Mouse (Mus musculus) macrophage (primary cell): ENCODE data around the gene Stac2. TPM values are rescaled to one million over a fixed set of nuclear protein-coding genes. Genes with fewer than 3 reads are reported as not detected.

Experiments
- H3K27ac ChIP-seq: fragments of 350-480 bp; formaldehyde crosslinking; 2 replicates; pipeline ENCODE4 v1.9.0; 2021
- H3K36me3 ChIP-seq: fragments of 350-480 bp; formaldehyde crosslinking; 2 replicates; pipeline ENCODE4 v1.9.0; 2021; ENCODE audit errors: inconsistent target
- H3K4me3 ChIP-seq: fragments of 350-480 bp; formaldehyde crosslinking; 2 replicates; pipeline ENCODE4 v1.9.0; 2021; ENCODE audit errors: inconsistent target
- H3K79me2 ChIP-seq: fragments of 350-480 bp; formaldehyde crosslinking; 2 replicates; pipeline ENCODE4 v1.9.0; 2021; ENCODE audit errors: inconsistent target
- WGBS: methylation state at CpG from one replicate; pipeline ENCODE4 v1.1.7; 2026; ENCODE audit warnings: inconsistent platforms; ENCODE audit not compliant: missing documents; 5-methylcytosine and 5-hydroxymethylcytosine counted together
- polyA plus RNA-seq: library from polyadenylated mRNA; stranded (reverse); fragments of 250-400 nt; gene quantifications from 3 replicates; pipeline ENCODE4 v1.2.4, GENCODE M21; 2018; ENCODE audit warnings: inconsistent platforms

Stac2 gene
- polyA plus RNA-seq, 1 experiment from 2014 or later, result 9.6 TPM

DNA sequence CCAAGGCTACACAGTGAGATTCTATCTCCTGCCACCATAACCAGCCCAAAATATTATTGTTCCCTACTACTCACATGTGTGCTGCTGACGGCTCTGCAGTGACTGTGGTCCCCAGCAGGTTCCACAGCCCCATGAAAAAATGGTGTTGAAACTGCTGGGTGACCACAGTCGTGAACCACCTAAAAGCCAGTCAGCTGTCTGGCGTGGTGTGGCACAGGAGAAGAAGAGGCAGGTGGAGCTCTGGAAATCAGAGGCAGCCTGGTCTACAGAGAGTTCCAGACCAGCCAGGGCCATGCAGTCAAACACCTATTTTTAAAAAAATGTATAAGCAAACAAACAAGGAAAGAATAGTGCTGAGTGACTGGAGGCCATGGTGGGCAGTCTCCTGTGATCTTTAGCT is 8.2 kb upstream of the Stac2 start:
- Histone ChIP-seq H3K4me3 (no peak overlapping the region), H3K36me3 (no peaks in the 10 kb centered on the region), H3K27ac (no peak overlapping the region), H3K79me2 (no peaks in the 10 kb centered on the region)
- WGBS, result 47% methylated on average over 3 of the region's 3 CpGs

DNA sequence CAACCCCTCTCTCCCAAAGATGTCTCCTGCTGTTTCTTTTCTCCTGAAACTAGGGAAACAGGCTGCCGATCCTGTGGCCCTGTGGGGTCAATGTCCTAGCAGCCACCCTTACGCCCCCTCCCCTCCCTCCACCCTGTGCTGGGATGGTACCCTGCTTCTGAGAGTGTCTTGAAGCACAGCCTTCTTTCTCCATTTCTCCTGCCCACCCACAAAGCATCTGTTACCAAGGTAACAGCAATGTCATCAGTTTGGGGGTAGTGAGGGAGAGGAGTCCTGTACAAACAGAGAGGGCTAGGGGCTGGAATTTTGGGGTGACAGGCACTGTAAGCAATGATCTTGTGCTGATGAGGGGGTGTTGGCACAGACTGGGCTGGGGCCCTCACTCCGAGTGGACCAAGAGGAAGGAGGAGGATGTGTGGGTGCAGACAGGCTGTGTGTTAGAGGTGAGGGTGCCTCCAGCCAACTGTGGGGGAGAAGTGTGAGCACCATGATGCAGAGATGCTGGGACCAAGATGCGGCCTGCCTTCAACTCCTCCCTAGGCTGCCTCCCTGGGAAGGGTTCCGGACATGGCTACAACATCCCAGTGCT is 6.9 kb upstream of the Stac2 start:
- Histone ChIP-seq H3K27ac (no peak overlapping the region), H3K4me3 (no peak overlapping the region)
- WGBS, result 99% methylated on average over 5 of the region's 5 CpGs

DNA sequence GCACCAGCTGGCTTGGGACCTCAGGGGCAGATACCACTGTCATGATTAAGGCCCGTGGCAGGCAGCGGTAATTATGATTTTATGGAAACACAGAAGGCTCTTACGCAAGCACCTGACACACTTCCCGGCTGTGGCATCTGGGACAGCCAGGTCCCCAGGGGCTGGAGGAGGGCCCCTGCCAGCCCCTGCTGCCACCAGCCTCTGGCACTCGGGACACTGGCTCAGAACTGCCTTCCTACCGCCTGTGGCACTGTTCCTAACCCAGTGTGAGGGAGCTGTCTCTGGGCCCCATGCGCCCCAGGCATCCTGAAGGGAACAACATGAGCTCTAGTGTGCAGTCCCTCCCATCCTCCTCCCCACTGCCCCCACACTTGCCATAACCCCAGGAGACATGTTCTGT is 6.4 kb upstream of the Stac2 start:
- WGBS, result 66% methylated on average over 7 of the region's 7 CpGs

More for the DNA sequence above, 6.9 kb upstream of the Stac2 start:
- H3K79me2 ChIP-seq, result no peaks in the 10 kb centered on the region
- no peaks in the 10 kb centered on the region for H3K36me3 ChIP-seq

DNA sequence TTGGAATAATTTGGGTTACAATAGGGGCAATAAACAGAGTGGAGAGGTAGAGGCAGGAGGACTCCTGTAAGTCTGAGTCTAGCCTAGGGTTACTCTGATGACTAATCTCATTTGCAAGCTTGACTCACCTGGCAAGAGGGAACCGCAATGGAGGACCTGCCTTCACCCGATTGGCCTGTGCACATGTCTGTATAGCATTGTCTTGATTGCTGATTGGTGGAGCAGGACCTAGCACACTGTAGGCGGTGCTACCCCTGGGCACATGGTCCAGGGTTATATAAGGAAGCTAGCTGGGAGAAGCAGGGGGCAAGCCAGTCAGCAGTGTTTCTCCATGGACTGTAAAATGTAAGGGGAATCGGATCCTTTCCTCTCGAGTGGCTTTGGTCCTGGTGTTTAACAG is 4.7 kb upstream of the Stac2 start:
- no peaks in the 10 kb centered on the region for H3K79me2 ChIP-seq
- H3K4me3 ChIP-seq, result no peak overlapping the region
- no peaks in the 10 kb centered on the region for H3K36me3 ChIP-seq
- 86% methylated on average over 5 of the region's 5 CpGs for WGBS
- H3K27ac ChIP-seq, result no peak overlapping the region

More for the DNA sequence above, 6.4 kb upstream of the Stac2 start:
- no peak overlapping the region for H3K4me3 ChIP-seq
- no peaks in the 10 kb centered on the region for H3K79me2 ChIP-seq
- no peak overlapping the region for H3K27ac ChIP-seq
- H3K36me3 ChIP-seq, result no peaks in the 10 kb centered on the region

DNA sequence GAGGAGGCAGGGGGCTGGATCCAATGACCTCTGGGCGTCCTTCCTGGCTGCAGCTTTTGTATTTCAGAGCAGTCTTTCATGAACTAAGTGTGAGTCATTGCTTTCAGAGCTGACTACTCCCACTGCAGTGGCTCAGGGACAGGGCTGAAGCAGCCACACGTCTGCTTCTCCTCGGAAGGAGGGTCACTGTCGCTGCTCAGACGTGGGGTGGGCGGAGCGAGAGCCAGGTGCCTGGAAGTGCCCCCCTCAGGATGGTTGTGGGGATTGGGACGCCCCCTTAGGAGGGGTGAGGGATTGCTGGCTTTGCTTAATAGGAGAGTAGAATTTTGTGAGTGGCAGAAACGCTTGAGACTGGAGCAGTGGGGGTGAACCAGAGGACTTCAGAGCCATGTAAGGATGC is 4.2 kb upstream of the Stac2 start:
- H3K79me2 ChIP-seq, result no peaks in the 10 kb centered on the region
- no peak overlapping the region for H3K27ac ChIP-seq
- 37% methylated on average over 9 of the region's 9 CpGs for WGBS
- H3K4me3 ChIP-seq, result no peak overlapping the region
- no peaks in the 10 kb centered on the region for H3K36me3 ChIP-seq

DNA sequence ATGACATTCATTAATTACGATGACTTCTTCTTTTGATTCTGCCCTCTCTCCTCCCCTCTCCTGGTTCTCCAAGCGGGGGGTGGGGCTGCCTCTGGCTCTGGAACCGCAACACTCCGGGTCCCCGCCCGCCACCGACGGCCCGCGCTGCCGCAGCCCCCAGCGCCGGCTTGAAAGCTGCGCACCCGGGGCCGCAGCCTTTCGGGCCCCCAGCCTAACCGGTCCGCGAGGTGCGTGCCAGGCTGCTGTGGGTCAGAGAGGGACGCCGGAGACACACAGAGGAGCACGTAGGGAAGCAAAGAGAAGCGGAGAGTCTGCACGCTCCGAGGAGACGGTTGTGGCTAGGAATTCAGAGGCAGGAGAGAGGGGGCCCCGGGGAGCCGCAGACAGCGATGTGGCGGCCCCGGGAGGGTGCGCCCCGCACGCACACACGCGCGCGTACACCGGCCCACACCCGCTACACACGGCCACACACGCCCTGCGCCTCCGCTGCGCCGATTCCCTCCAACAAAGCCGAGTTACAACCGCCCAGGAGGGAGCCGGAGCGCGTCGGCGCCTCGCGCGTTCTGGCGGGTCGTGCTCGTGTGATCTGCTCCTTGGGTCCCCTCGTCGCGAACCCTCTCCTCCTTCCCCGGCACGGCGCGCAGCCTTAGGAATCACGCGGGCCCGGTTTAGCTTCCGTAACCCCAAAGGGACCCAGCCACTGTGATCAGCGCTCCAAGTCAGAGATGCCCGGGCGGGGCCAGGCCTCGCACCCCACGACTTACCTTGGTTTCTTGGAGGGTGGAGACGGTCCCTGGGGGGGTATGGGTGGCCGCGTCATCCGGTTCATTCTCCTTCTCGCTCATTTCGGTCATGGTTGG is 903 bp downstream of the Stac2 start:
- Histone ChIP-seq H3K4me3 (peak overlapping the region; percentile 27), H3K36me3 (no peaks in the 10 kb centered on the region), H3K79me2 (no peaks in the 10 kb centered on the region), H3K27ac (0 out of 2 replicates have a peak overlapping the region, but pooled peaks have one; percentile 15)
- WGBS, result 2% methylated on average over 83 of the region's 83 CpGs

DNA sequence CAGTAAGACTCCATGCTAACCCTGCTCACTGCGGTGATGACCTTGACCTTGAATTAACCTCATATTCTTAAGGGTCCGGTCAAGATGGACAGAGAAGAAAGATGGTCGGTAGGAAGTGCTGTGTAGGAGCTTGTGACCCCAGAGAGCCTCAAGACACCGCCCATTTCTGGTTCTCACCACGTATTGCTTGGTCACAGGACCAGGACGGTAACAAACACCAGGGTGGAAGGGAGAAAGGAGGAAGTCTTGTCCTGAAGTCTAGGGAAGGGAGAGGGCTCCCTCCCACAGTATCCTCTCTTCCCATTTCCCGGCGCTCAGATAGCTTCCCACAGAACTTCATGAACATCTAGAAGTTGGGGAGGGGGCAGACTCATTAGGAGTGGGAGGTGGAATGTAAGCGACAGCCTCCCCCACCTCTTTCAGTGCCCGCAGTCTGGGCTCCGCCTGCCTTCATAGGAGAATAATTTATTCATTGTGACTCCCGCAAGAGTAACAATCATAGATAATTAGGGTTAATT is 1.6 kb downstream of the Stac2 start:
- Histone ChIP-seq H3K79me2 (no peaks in the 10 kb centered on the region), H3K27ac (peak overlapping the region; percentile 15; the same call in 1 of the 2 replicates), H3K36me3 (no peaks in the 10 kb centered on the region), H3K4me3 (peak overlapping the region; percentile 17; the same call in 1 of the 2 replicates)
- 10% methylated on average over 12 of the region's 12 CpGs for WGBS

DNA sequence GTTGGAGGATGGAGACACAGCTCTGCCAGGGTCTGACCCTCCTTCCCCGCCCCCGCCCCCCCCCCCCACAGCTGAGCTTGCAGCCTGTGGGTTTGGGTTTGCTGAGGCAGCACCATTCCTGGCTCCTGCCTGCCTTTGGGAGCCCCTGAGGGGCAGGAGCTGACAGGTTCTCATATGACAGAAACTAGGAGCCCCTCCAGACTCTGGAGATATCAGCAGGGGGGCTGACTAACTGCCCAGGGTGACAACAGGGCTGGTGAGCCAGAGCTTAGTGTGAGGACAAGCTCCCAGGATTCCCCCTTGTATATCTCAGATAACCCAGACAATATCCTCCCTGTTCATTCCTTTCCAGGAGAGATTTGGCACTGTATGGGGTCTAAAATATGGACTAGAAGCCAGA is 2.3 kb downstream of the Stac2 start:
- WGBS, result 77% methylated on average over 2 of the region's 2 CpGs
- H3K4me3 ChIP-seq, result no peak overlapping the region; the same call in 1 of the 2 replicates
- H3K27ac ChIP-seq, result peak overlapping the region; percentile 15; the same call in 1 of the 2 replicates
- no peaks in the 10 kb centered on the region for H3K36me3 ChIP-seq
- H3K79me2 ChIP-seq, result no peaks in the 10 kb centered on the region

DNA sequence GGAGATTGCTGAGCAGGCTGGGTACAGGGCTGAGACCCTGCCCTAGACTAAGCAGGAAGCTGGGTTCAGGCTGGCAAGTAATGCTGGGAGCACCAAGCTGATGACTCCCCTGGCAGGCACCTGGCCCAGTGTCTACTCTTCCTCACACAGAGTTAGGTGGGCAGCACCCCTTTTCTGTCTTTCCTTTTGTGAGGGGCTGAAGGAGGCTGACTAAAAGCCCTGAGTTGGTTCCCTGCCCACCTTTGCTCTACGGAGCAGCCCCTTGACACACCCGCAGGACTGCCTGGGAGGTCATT is 2.8 kb downstream of the Stac2 start:
- H3K36me3 ChIP-seq, result no peaks in the 10 kb centered on the region
- H3K79me2 ChIP-seq, result no peaks in the 10 kb centered on the region
- WGBS, result 61% methylated on average over 2 of the region's 2 CpGs
- no peak overlapping the region for H3K4me3 ChIP-seq
- H3K27ac ChIP-seq, result peak overlapping the region; percentile 8; the same call in 1 of the 2 replicates

DNA sequence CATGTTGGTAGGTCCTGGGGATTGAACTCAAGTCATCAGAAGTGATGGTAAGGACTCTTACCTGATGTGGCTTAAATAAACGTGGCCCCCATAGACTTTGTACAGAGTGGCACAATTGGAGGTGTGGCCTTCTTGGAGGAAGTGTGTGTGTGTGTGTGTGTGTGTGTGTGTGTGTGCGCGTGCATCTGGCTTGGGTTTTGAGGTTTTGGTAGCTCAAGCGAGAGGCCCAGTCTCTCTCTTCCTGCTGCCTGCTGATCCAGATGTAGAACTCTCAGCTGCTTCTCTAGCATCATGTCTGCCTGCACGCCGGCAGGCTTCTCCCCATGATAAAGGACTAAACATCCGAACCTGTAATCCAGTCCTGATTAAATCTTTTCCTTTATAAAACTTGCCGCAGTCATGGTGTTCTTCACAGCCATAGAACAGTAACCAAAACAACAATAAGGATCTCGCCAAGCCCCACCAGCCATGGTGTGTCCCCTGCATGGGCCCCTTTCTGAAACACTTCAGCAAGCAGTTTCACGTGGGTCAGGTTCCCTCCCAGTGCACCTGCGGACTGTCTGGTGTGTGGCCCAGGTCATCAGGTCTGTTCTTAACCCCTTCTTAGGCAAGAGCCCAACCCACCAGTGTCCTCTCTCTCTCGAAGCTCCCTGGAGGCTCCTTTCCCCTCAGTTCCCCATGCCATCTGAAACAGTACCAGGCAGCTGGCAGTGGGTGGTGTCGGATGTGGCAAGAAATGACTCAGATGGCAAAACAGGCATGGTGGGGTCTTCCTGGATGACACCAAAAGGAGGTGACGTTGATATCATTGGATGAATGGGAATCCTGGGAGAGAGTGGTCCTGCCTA is 3.4 kb downstream of the Stac2 start:
- Histone ChIP-seq H3K36me3 (no peaks in the 10 kb centered on the region), H3K27ac (0 out of 2 replicates have a peak overlapping the region, but pooled peaks have one; percentile 8), H3K4me3 (no peak overlapping the region), H3K79me2 (no peaks in the 10 kb centered on the region)
- 27% methylated on average over 14 of the region's 14 CpGs for WGBS

DNA sequence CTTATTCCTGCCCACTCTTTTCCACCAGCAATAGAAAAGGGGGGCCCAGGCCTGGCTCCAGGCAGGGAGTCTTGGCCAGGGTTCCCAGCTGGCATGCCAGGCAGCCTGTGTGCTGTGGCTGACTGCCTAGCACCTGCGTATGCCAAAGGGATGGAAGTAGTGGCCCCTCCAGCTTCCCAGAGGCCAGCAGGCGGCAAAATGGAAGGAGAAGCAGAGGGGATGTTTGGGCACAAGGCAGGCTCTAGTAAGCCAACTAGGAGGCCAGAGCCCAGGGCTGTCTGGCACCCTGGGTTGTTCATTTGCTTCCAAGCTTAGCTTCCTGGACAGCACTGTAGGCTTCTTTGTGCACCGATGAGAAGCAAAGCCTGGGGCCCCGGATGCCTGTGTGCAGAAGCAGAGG is 5.5 kb downstream of the Stac2 start:
- Histone ChIP-seq H3K79me2 (no peaks in the 10 kb centered on the region), H3K4me3 (no peak overlapping the region), H3K36me3 (no peaks in the 10 kb centered on the region), H3K27ac (no peak overlapping the region)
- 73% methylated on average over 4 of the region's 4 CpGs for WGBS

DNA sequence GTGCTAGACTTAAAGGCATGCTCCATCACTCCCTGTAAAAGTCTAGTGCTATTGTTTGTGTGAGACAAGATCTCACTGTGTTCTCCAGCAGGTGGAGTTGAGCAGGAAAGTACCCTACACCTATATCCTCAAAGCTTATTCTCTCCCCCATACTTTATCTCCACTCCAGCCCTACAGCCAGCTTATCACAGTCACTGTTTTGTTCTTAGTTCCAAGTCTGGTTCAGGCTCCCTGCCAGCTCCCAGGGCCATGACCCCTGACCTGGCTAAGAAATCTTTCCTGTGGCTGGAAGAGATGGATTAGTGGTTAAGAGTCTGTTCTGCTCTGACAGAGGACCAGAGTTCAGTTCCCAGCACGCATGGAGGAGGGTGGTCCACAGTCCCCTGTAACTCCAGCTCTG is 6.8 kb downstream of the Stac2 start:
- no peak overlapping the region for H3K27ac ChIP-seq

DNA sequence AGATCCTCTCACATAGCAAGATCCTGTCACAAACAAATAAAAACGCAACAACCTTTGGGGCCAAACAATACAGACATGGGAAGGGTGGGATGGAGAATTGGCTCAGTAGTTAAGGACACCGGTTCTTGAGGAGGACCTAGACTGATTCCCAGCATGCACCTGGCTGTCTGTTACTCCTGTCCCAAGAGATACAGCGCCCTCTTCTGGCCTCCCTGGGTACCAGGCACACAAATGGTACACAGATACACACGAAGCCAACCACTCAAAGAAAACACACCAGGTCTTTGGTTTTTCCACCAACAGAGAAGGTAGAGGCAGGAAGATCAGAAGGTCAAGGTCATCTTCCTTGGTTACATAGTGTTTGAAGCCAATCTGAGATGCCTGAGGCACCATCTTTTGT is 7.7 kb downstream of the Stac2 start:
- Histone ChIP-seq H3K27ac (no peak overlapping the region), H3K36me3 (no peaks in the 10 kb centered on the region), H3K79me2 (no peaks in the 10 kb centered on the region), H3K4me3 (no peak overlapping the region)
- WGBS, result 75% methylated on average over 4 of the region's 4 CpGs

More for the DNA sequence above, 6.8 kb downstream of the Stac2 start:
- WGBS, result 93% methylated on average over 1 of the region's 1 CpGs
- no peaks in the 10 kb centered on the region for H3K36me3 ChIP-seq
- H3K4me3 ChIP-seq, result no peak overlapping the region
- no peaks in the 10 kb centered on the region for H3K79me2 ChIP-seq

DNA sequence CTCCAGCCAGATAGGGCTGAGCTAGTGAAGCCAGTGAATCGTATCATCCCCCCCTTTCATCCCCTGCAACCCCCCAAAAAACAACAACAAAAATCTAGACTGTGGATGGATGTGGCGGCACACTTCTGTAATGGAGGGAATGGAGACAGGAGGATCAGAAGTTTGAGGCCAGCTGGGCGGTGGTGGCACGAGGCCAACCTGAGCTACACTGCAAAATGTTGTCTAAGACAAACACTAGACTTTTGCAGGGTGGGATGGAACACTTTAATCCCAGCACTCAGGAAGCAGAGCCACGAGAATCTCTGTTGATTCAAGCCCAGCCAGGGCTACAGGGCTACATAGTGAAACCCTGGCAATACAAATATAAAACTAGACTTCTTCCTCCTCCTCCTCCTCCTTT is 9.2 kb downstream of the Stac2 start:
- H3K36me3 ChIP-seq, result no peaks in the 10 kb centered on the region
- no peak overlapping the region for H3K4me3 ChIP-seq
- H3K79me2 ChIP-seq, result no peaks in the 10 kb centered on the region
- 75% methylated on average over 5 of the region's 5 CpGs for WGBS
- H3K27ac ChIP-seq, result no peak overlapping the region
